Mouse (Mus musculus) heart, postnatal 0 days (tissue): ENCODE measurements around the gene Thy1.

ENCODE experiments used
- CTCF ChIP-seq: IDR thresholded peaks from 2 replicates; pipeline ENCODE4 v1.5.1; 2016; ENCODE audit warnings: antibody characterized with exemption, control low read depth, low read depth
- EP300 ChIP-seq: IDR thresholded peaks from 2 replicates; pipeline ENCODE4 v1.6.1; 2016; ENCODE audit warnings: antibody characterized with exemption, low read depth

GRCm38 (mm10) chr9:44044426-44045157 is 1.4 kb downstream of the Thy1 start:
- TF ChIP-seq CTCF, result no peak
- no peak for TF ChIP-seq EP300
